Comparison of ENCODE assay signal across 15 mouse cellular contexts in the genomic region with DNA sequence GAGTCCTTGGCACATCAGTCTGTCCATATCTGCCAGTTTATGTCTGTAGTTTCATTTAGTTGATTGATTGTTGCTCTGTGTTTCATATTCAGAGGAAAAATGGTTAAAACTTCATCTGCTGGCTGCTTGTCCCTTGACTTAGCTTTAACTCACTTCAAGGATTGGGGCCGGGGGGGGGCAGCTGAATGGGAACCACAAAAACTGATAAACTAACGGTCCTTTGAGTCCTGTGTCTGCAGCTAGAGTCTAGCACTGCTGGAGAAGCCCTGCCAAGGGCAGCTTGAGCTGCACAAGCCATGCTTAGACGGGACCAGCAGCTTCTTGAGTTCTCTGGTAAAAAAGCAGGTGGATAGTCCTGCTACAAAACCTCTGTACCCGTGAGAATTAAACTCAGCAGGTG.
"Had no signal": no experiment of that assay in that cellular context is flagged by ENCODE, and none has a peak within 500 bp of the region (broad histone marks: within the 10 kb centered on the region; RNA-seq: fewer than 3 reads in every experiment).

No protein-coding gene starts in this region.

- H3K9ac ChIP-seq: intestine, embryonic 15.5 days; kidney, embryonic 15.5 days; liver, embryonic 15.5 days; midbrain, embryonic 13.5 days had no signal

- ATAC-seq: intestine, embryonic 15.5 days; midbrain, embryonic 13.5 days had no signal

- H3K9me3 ChIP-seq: intestine, embryonic 15.5 days; kidney, embryonic 15.5 days; liver, embryonic 15.5 days; midbrain, embryonic 10.5 days; midbrain, embryonic 13.5 days had no signal

- H3K27ac ChIP-seq: intestine, embryonic 15.5 days; kidney, embryonic 15.5 days; liver, embryonic 15.5 days; midbrain, embryonic 10.5 days; midbrain, embryonic 13.5 days had no signal

- H3K36me3 ChIP-seq: intestine, embryonic 15.5 days; kidney, embryonic 15.5 days; liver, embryonic 15.5 days; midbrain, embryonic 10.5 days; midbrain, embryonic 13.5 days had no signal

- H3K4me2 ChIP-seq: intestine, embryonic 15.5 days; kidney, embryonic 15.5 days; liver, embryonic 15.5 days; midbrain, embryonic 13.5 days had no signal

- H3K4me1 ChIP-seq: intestine, embryonic 15.5 days; kidney, embryonic 15.5 days; midbrain, embryonic 10.5 days; midbrain, embryonic 13.5 days had no signal

- H3K4me3 ChIP-seq: intestine, embryonic 15.5 days; kidney, embryonic 15.5 days; liver, embryonic 15.5 days; midbrain, embryonic 10.5 days; midbrain, embryonic 13.5 days had no signal

- DNase-seq: kidney, adult 11 months; kidney, adult 8-10 months; kidney, postnatal 10 days; kidney, postnatal 36 days; layer of hippocampus, adult 9-11 months; lung, adult 2 months; lung, postnatal 14 days; lung, postnatal 4 days; thymus, adult 18-20 months; thymus, postnatal 4 days had no signal

- H3K27me3 ChIP-seq: intestine, embryonic 15.5 days; kidney, embryonic 15.5 days; liver, embryonic 15.5 days; midbrain, embryonic 13.5 days had no signal
